Mouse (Mus musculus): ENCODE data around the gene Mcrip2. TPM values are rescaled to one million over a fixed set of nuclear protein-coding genes. Genes with fewer than 3 reads are reported as not detected.

The Mcrip2 gene
- total RNA-seq, 2 experiments from 2014 or later: 23.3 to 23.7 TPM

DNA sequence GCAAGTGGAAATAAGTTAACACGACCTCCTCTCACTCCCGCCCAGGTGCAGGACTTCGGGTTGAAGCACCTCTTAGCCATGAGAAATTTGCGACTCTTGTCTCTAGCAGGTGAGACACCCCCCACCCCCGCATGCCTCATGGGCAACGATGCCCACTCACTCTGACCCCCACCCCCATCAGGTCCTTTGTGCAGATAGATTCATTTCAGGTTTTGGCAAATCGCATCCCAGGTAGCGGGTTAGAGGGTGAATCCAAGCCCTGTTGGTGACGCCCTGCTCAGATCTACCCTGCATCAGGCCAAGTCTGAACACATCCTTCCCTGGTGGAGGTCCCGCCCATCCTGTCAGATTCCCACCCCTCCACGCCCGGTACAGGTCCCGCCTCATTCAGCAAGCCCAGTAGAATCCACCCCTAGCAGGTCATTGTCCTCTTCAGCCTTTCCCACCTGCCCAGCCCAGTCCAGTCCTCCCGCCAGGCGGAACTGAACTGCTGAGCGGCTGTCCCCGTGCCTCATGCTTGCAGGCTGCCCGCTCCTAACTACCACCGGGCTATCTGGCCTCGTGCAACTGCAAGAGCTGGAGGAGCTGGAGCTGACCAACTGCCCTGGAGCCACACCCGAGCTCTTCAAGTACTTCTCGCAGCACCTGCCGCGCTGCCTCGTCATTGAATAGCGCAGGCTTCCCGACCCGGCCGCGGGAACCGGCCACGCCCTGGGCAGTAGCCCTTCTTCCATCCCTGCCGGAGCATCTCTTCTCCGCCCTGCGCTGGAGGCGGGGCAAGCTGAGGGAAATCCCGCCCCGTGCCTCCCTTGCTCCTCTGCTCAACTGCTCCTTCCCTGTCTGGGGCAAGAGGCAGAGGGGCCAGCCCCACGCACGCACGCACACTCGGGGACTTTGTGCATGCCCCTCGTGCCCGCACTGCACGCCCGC is 49.4 kb downstream of the Mcrip2 start:
- DNase-seq (ENCODE audit: low spot score in 2 of 2): no peak

DNA sequence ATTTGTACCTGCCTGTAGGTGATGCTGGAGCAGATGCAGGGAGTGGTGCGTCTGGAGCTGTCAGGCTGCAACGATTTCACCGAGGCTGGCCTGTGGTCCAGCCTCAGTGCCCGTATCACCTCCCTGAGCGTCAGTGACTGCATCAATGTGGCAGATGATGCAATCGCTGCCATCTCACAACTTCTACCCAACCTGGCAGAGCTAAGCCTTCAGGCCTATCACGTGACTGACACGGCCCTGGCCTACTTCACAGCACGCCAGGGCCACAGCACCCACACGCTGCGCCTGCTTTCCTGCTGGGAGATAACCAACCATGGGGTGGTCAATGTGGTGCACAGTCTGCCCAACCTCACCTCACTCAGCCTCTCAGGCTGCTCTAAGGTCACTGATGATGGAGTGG is 50.9 kb downstream of the Mcrip2 start:
- DNase-seq (ENCODE audit: low spot score in 2 of 2): no peak

Small RNA genes lying within 50 kb of the gene (microRNA-seq; reads per million reads assigned to microRNA genes)
- gene Mir3082: 2.0 to 2.7 reads per million in 2 experiments

Other genes with a start within 250 kb of the Mcrip2 start
- 100 to 1,000 TPM; 130 to 131 TPM for gene Gng13, start 151.6 kb downstream of the Mcrip2 start, total RNA-seq (2021)
- 1 to 10 TPM; 1.5 to 1.8 TPM for gene Chtf18, start 141.3 kb downstream of the Mcrip2 start, total RNA-seq (2021)
- 10 to 100 TPM; 63.5 to 64.1 TPM for gene Rpusd1, start 141.1 kb downstream of the Mcrip2 start, total RNA-seq (2021)
- gene Mslnl, start 132.7 kb downstream of the Mcrip2 start, total RNA-seq (2021): under 1 TPM in 1 of 2 experiments, not detected in 1; 0.13 TPM
- gene Msln, start 114.4 kb downstream of the Mcrip2 start, total RNA-seq (2021): 1 to 10 TPM in 1 of 2 experiments, under 1 TPM in 1; 0.46 to 1.2 TPM
- 10 to 100 TPM; 30.6 to 38.5 TPM for gene Narfl, start 95.0 kb downstream of the Mcrip2 start, total RNA-seq (2021)
- 100 to 1,000 TPM; 103 to 109 TPM for gene Haghl, start 83.1 kb downstream of the Mcrip2 start, total RNA-seq (2021)
- under 1 TPM; 0.36 to 0.40 TPM for gene Ccdc78, start 82.2 kb downstream of the Mcrip2 start, total RNA-seq (2021)
- 10 to 100 TPM; 88.8 to 99.3 TPM for gene Fam173a, start 75.9 kb downstream of the Mcrip2 start, total RNA-seq (2021)
- gene AC134908.4, start 73.1 kb downstream of the Mcrip2 start, total RNA-seq (2021): 1 to 10 TPM in 1 of 2 experiments, under 1 TPM in 1; 0.47 to 1.8 TPM
- 10 to 100 TPM; 81.1 to 83.3 TPM for gene Metrn, start 71.6 kb downstream of the Mcrip2 start, total RNA-seq (2021)
- gene Fbxl16, start 59.7 kb downstream of the Mcrip2 start, total RNA-seq (2021): 100 to 1,000 TPM; 664 to 720 TPM
- 10 to 100 TPM; 22.6 to 26.4 TPM for gene Wdr24, start 45.1 kb downstream of the Mcrip2 start, total RNA-seq (2021)
- 10 to 100 TPM; 52.7 to 55.5 TPM for gene Jmjd8, start 39.9 kb downstream of the Mcrip2 start, total RNA-seq (2021)
- 100 to 1,000 TPM; 158 to 165 TPM for gene Stub1, start 35.4 kb downstream of the Mcrip2 start, total RNA-seq (2021)
- 10 to 100 TPM; 42.1 to 43.4 TPM for gene Rhbdl1, start 31.5 kb downstream of the Mcrip2 start, total RNA-seq (2021)
- 10 to 100 TPM; 21.9 to 22.1 TPM for gene Gm20683, start 27.0 kb downstream of the Mcrip2 start, total RNA-seq (2021)
- gene Rhot2, start 23.9 kb downstream of the Mcrip2 start, total RNA-seq (2021): 100 to 1,000 TPM in 1 of 2 experiments, 10 to 100 TPM in 1; 98.3 to 109 TPM
- gene Wdr90, start 7.3 kb downstream of the Mcrip2 start, total RNA-seq (2021): 10 to 100 TPM; 20.1 to 21.7 TPM
- gene Mettl26, start 6.3 kb upstream of the Mcrip2 start, total RNA-seq (2021): 10 to 100 TPM; 36.3 TPM
- 1 to 10 TPM; 1.7 to 2.2 TPM for gene Wfikkn1, start 12.1 kb upstream of the Mcrip2 start, total RNA-seq (2021)
- gene Rab40c, start 51.0 kb upstream of the Mcrip2 start, total RNA-seq (2021): 10 to 100 TPM; 49.4 to 54.7 TPM
- gene Pigq, start 76.2 kb upstream of the Mcrip2 start, total RNA-seq (2021): 100 to 1,000 TPM; 108 to 113 TPM
- gene Nhlrc4, start 76.2 kb upstream of the Mcrip2 start, total RNA-seq (2021): under 1 TPM; 0.32 to 0.36 TPM
- gene A930017K11Rik, start 83.8 kb upstream of the Mcrip2 start, total RNA-seq (2021): under 1 TPM; 0.99 TPM
- 10 to 100 TPM; 50.6 to 54.1 TPM for gene Capn15, start 117.0 kb upstream of the Mcrip2 start, total RNA-seq (2021)
- gene Rab11fip3, start 200.8 kb upstream of the Mcrip2 start, total RNA-seq (2021): 100 to 1,000 TPM; 106 TPM
- 10 to 100 TPM; 27.4 to 29.7 TPM for gene Decr2, start 221.6 kb upstream of the Mcrip2 start, total RNA-seq (2021)
- gene Nme4, start 226.8 kb upstream of the Mcrip2 start, total RNA-seq (2021): 1 to 10 TPM; 3.8 to 5.8 TPM
- gene Tmem8, start 244.5 kb upstream of the Mcrip2 start, total RNA-seq (2021): 10 to 100 TPM; 12.0 to 13.2 TPM

All from layer of hippocampus, adult 18-20 months (tissue).